Mouse (Mus musculus): Measurements from ENCODE around the gene Rin2.
"Not testable (repeated sequence)": the region's sequence is repeated elsewhere in the genome, so short reads cannot be mapped to it uniquely, and the experiment has no call there.

The Rin2 gene

GRCm38 (mm10) chr2:145903061-145903901 lies 228.3 kb downstream of the Rin2 start:
- DNase-seq: peak; percentile 94

DNA sequence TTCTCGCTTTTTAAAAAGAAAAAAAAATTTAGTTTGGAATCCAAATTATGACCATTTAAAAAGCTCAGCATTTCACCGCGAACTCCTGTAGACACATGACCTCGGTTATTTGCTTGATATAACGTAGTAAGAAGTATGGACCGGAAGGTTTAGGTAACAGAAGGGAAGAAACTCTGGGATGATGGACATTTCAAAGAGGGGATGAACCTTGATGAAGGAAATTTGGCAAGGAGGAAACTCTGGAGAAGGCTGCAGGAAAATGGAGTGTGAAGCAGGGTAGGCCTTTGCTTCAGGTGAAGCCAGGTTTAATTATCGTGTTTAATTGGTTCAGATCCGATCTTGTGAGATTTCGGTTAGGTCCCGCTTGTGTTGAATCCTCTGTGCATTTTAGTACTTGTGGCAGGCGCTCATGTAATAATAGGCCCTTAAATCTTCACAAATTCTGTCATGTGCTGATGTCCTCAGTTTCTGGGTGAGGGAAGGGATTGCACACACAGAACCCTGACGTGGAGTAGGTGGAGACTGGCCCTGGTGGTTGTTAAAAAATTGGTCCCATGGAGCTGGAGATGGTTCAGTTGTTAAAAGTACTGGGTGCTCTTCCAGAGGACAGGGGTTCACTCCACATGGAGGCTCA lies 229.1 kb downstream of the Rin2 start:
- peak; percentile 32 for DNase-seq

DNA sequence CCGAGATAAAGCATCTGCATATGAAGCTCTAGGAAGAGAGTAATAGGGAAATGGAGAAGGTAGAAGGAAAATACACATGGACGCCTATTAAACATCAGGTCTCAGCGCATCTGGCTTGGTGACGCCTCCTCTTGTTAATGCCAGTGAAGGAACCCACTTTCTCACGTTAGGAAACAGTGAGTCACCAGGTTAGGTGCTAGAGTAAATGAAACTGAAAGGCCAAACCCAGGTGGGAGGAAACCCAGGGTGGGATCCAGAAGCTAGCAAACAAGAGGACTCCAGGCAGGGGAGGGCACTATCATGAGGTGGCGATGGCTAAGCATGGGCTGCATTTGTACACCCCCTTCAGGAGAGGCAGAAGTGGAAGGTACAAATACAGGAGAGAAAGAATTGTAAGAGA lies 230.1 kb downstream of the Rin2 start:
- DNase-seq: no peak

DNA sequence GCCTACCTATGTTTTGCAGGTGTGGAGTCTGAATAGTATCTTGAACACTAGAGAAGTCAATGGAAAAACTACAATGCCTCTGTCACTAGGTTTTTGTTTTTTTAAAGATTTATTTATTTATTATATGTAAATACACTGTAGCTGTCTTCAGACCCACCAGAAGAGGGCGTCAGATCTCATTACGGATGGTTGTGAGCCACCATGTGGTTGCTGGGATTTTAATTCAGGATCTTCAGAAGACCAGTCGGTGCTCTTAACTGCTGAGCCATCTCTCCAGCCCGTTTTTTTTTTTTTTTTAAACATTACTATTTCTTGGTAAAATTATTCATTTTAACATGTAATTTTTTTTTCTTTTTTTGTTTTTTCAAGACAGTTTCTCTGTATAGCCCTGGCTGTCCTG lies 230.9 kb downstream of the Rin2 start:
- not testable (repeated sequence) for DNase-seq

GRCm38 (mm10) chr2:145920941-145921650 lies 246.1 kb downstream of the Rin2 start:
- no peak for DNase-seq

DNA sequence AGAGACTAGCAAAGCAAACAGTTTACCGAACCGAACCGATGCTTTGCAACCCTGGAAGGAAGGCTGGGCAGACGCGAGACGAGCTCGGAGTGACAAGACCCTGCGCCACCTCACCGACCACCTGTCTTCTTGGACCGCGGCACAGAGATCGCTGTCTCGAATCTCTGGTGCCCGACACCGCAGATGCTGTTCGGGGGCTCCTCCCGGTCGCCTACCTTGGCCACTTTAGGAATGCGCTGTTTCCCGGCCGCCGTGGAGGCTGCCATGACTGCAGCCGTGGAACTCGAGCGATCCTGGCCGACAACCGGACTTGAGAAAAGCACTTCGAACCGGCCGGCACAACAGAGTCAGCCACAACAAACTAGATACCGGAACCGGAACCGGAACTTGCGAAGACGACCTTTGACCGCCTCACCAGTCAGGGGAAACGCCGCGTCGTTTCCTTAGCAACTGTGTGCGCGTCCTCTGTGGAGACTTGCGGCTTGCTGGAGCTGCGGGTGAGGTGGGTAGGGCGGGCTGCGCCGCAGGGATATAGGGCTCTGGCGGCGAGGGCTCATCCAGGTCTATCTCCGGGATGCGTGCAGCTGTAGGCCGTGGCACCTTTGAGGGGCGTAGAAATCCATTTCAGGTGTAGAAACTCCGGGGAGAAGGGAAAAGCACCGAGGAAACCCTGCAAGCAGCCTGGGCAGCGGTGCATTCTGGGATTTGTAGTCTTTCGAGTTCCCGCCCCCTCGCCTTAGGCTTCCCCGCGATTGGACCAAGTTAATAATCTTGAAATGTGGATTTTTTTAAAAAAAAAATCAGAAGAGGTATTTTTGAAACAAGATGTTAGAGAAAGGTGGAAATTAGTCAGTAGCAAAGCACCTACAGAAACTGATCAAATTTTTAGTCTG lies 259.6 kb downstream of the Rin2 start, which contains the start of the genes Cfap61 and Crnkl1:
TSS of gene Cfap61 (plus strand) at position 446 of the 893 bp plus-strand sequence.
TSS of gene Crnkl1 (minus strand) at position 676 of the 893 bp plus-strand sequence.
- DNase-seq: peak; percentile 96

DNA sequence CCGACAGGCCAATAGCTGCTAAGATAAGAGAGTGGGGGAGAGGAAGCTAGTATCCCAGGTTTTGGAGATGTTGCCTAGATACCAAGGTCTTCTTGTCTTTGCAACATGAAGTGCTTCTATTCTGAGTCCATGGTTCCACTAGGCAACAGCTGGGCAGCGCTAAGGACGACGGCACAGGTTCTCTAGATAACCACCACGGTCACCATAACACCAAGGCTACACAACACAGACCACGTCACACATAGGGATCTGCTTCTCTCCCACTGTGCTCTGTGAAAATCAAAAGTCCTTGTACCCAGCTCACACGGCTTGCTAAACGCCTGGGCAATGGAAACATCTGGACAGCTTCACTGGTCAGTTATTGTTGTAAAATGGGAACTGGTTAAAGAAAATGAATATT lies 262.0 kb downstream of the Rin2 start:
- DNase-seq: no peak

Measured in kidney, postnatal 14 days (tissue).